Mouse (Mus musculus) stomach, embryonic 15.5 days (tissue): Measurements from ENCODE around the gene Mpi. TPM values are rescaled to one million over a fixed set of nuclear protein-coding genes. Genes with fewer than 3 reads are reported as not detected.

ENCODE experiments used
- ATAC-seq: fragments of 200-750 bp; cut with Nextera tagmentation; 2 replicates; pipeline ENCODE4 v1.8.0; 2017; ENCODE audit warnings: low read depth, moderate number of reproducible peaks, moderate TSS enrichment; ENCODE audit not compliant: insufficient read depth, low FRiP score
- H3K27ac ChIP-seq: fragments of 300-500 bp; sonication (generic); 2 replicates; pipeline ENCODE4 v1.5.1; 2015; ENCODE audit warnings: mild to moderate bottlenecking, inconsistent platforms
- H3K27me3 ChIP-seq: fragments of 300-500 bp; sonication (generic); replicated peaks from 2 replicates; pipeline ENCODE4 v1.6.1; 2015; ENCODE audit warnings: inconsistent platforms
- H3K36me3 ChIP-seq: fragments of 300-500 bp; sonication (generic); 2 replicates; pipeline ENCODE4 v1.6.1; 2015; ENCODE audit warnings: inconsistent platforms
- H3K4me1 ChIP-seq: fragments of 300-500 bp; sonication (generic); 2 replicates; pipeline ENCODE4 v1.6.1; 2015; ENCODE audit warnings: inconsistent platforms
- H3K4me2 ChIP-seq: fragments of 300-500 bp; sonication (generic); 2 replicates; pipeline ENCODE4 v1.6.1; 2015; ENCODE audit warnings: mild to moderate bottlenecking, inconsistent platforms
- H3K4me3 ChIP-seq: fragments of 300-500 bp; sonication (generic); replicated peaks from 2 replicates; pipeline ENCODE4 v1.5.1; 2015; ENCODE audit warnings: inconsistent platforms
- H3K9ac ChIP-seq: fragments of 300-500 bp; sonication (generic); 2 replicates; pipeline ENCODE4 v1.6.1; 2015; ENCODE audit warnings: inconsistent platforms
- H3K9me3 ChIP-seq: fragments of 300-500 bp; sonication (generic); 2 replicates; pipeline ENCODE4 v1.6.1; 2016; ENCODE audit warnings: inconsistent platforms
- WGBS: fragments of 180-500 bp; shearing (Covaris S2); methylation state at CpG from one replicate; pipeline ENCODE4 v1.1.7; 2015; 5-methylcytosine and 5-hydroxymethylcytosine counted together
- polyA plus RNA-seq: library from polyadenylated mRNA; unstranded; fragments of >200 nt; fragmentation: Nextera tagmentation; extraction: Ambion mirVana; gene quantifications from 2 replicates; pipeline ENCODE4 v1.2.1, GENCODE M21; 2015

Gene Mpi
- polyA plus RNA-seq, 1 experiment from 2014 or later = 38.9 TPM

- H3K27ac ChIP-seq = peak within 1 kb of the TSS; percentile 85
- H3K27me3 ChIP-seq = no peaks in the 10 kb centered on the region
- peak; percentile 83 for ATAC-seq
- H3K4me1 ChIP-seq = peaks cover 5% of the 10 kb centered on the region; the same call in 1 of the 2 replicates
- peak within 1 kb of the TSS; percentile 74 for H3K4me3 ChIP-seq
- 0% methylated on average over 58 of the region's 58 CpGs for WGBS
- peaks cover 27% of the 10 kb centered on the region for H3K36me3 ChIP-seq
- H3K4me2 ChIP-seq = peak within 1 kb of the TSS; percentile 81
- no peaks in the 10 kb centered on the region for H3K9me3 ChIP-seq
- peak within 1 kb of the TSS; percentile 57 for H3K9ac ChIP-seq
Observed at GRCm38 (mm10) chr9:57589224-57590126, 36.9 kb upstream of the Mpi start, which contains the start of gene Ulk3. Gene Ulk3 (plus strand): TSS chr9:57589452.

DNA sequence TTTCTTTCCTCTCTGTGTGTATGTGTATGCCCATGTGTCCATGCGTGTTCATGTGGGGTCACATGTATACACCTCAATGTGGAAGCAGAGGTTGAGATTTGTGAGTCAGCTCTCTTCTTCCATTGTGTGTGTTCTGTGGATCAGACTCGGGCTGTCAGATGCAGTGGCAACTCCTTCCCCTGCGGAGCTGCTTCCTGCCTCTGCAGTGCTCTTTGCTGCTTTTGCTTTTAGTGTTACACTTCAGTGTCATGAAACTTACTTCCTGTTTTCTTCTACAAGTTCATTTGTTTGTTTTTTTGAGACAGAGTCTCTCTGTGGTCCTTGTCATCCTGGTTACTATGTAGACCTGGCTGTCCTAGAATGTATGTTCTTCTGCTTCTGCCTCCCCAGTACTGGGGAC lies 32.4 kb upstream of the Mpi start:
- Histone ChIP-seq H3K27ac (no peak overlapping the region), H3K4me1 (peaks cover 5% of the 10 kb centered on the region; the same call in 1 of the 2 replicates), H3K9ac (no peak overlapping the region), H3K27me3 (no peaks in the 10 kb centered on the region), H3K36me3 (peaks cover 25% of the 10 kb centered on the region), H3K4me3 (no peak overlapping the region), H3K9me3 (no peaks in the 10 kb centered on the region), H3K4me2 (no peak overlapping the region)
- no peak for ATAC-seq
- 84% methylated on average over 3 of the region's 3 CpGs for whole genome bisulfite sequencing

DNA sequence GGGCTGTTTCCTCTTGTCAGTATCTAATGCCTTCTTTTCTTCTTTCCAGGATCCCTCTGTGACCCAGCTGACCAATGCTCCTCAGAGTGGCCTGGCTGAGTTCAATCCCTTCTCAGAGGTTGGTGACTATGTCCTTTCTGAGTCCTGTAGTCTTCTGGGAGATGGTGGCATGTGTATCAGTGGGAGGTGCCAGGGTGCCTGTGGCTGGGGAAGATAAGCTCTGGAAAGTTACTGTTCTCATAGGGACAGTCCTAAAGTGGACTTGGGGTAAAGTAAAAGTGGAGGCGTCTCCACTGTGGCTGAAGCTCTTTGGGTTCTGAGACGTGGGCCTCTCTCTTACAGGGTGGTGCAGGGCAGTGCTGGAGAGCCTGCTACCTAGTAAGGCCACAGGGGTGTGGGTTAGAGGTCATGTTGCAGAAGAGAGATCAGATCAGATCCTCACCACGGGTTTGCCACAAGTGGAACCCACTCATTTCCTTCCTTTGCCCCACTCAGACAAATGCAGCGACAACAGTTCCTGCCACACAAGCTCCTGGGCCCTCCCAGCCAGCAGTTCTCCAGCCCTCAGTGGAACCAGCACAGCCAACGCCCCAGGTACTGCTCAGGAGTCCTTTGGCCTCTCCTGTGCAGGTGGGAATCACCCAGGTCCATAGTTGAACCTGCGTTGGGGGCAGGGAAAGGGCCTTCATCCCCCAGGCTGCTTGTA lies 24.7 kb upstream of the Mpi start:
- no peaks in the 10 kb centered on the region for H3K9me3 ChIP-seq
- WGBS = 77% methylated on average over 6 of the region's 6 CpGs
- H3K4me3 ChIP-seq = no peak overlapping the region
- no peak overlapping the region for H3K4me2 ChIP-seq
- H3K9ac ChIP-seq = no peak overlapping the region
- H3K27me3 ChIP-seq = no peaks in the 10 kb centered on the region
- peaks cover 16% of the 10 kb centered on the region; the same call in 1 of the 2 replicates for H3K36me3 ChIP-seq
- H3K4me1 ChIP-seq = no peaks in the 10 kb centered on the region
- no peak for ATAC-seq
- no peak overlapping the region for H3K27ac ChIP-seq

GRCm38 (mm10) chr9:57575577-57575976 lies 23.0 kb upstream of the Mpi start:
- Histone ChIP-seq H3K9me3 (no peaks in the 10 kb centered on the region), H3K27me3 (no peaks in the 10 kb centered on the region), H3K27ac (no peak overlapping the region), H3K4me1 (no peaks in the 10 kb centered on the region), H3K9ac (no peak overlapping the region), H3K4me2 (no peak overlapping the region), H3K36me3 (peaks cover 18% of the 10 kb centered on the region; the same call in 1 of the 2 replicates), H3K4me3 (no peak overlapping the region)
- ATAC-seq = no peak
- 67% methylated on average over 3 of the region's 3 CpGs for WGBS

GRCm38 (mm10) chr9:57574397-57574796 lies 21.8 kb upstream of the Mpi start:
- no peak overlapping the region for H3K4me2 ChIP-seq
- H3K4me3 ChIP-seq = no peak overlapping the region
- H3K27me3 ChIP-seq = no peaks in the 10 kb centered on the region
- ATAC-seq = no peak
- no peak overlapping the region for H3K27ac ChIP-seq
- no peaks in the 10 kb centered on the region for H3K4me1 ChIP-seq
- no peak overlapping the region for H3K9ac ChIP-seq
- H3K36me3 ChIP-seq = peaks cover 22% of the 10 kb centered on the region
- no peaks in the 10 kb centered on the region for H3K9me3 ChIP-seq

DNA sequence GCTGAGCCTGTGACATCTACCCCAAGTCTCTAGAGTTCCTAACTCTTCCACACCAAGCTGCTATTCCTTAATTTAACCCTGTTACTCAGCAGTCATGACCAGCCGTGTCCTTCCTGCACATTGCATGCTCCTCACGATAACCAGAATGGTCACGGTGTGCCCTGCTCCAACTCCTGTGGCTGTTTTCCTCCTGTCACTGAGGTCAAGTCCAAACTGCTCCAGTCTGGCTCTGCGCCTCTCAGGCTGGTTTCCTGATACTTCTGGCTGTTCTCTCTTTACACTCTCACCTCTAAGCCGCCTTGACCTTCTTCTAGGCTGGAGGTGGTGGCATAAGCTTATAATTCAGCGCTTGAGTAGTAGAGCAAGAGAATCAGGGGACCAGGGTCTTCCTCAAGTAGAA lies 15.9 kb upstream of the Mpi start:
- H3K36me3 ChIP-seq = peaks cover 20% of the 10 kb centered on the region
- no peak overlapping the region for H3K9ac ChIP-seq
- H3K27ac ChIP-seq = no peak overlapping the region
- H3K4me2 ChIP-seq = no peak overlapping the region
- WGBS = 95% methylated on average over 6 of the region's 6 CpGs
- peaks cover 20% of the 10 kb centered on the region for H3K4me1 ChIP-seq
- no peak overlapping the region for H3K4me3 ChIP-seq
- no peaks in the 10 kb centered on the region for H3K27me3 ChIP-seq
- no peak for ATAC-seq
- H3K9me3 ChIP-seq = no peaks in the 10 kb centered on the region

- Histone ChIP-seq H3K4me1 (peaks cover 30% of the 10 kb centered on the region), H3K36me3 (peaks cover 20% of the 10 kb centered on the region), H3K9me3 (no peaks in the 10 kb centered on the region), H3K4me2 (no peak overlapping the region), H3K9ac (no peak overlapping the region), H3K27me3 (no peaks in the 10 kb centered on the region), H3K27ac (no peak overlapping the region), H3K4me3 (no peak overlapping the region)
- no peak for ATAC-seq
- 51% methylated on average over 8 of the region's 8 CpGs for WGBS
Observed at GRCm38 (mm10) chr9:57566846-57567245, 14.3 kb upstream of the Mpi start.

DNA sequence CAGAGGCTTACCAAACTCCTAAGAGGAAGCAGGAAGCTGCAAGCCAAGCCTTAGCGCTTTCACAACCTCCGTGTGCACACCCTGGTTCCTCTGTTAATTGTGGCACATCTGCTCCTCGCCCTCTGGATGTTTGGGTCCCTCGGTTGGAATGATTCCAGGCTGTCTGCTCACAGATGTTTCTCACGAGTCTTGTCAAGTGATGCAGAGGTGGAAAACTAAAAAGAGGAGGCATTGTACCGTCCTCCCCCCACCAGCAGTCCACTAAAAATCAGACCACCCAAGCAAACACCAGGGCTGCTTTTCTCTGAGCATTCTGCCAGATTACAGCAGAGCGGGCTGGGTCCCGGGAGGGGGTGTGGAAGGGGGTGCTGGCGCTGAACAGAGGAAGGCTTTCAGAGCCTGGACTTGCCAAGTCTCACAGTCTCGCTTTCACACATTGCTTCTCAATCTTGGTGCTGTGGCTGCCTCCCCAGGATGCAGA lies 13.2 kb upstream of the Mpi start:
- H3K4me2 ChIP-seq = no peak overlapping the region
- no peak overlapping the region for H3K4me3 ChIP-seq
- no peak overlapping the region for H3K9ac ChIP-seq
- peaks cover 19% of the 10 kb centered on the region for H3K36me3 ChIP-seq
- 34% methylated on average over 10 of the region's 10 CpGs for WGBS
- peak overlapping the region; percentile 61 for H3K27ac ChIP-seq
- H3K4me1 ChIP-seq = peaks cover 37% of the 10 kb centered on the region
- no peak for ATAC-seq
- H3K9me3 ChIP-seq = no peaks in the 10 kb centered on the region
- H3K27me3 ChIP-seq = no peaks in the 10 kb centered on the region

GRCm38 (mm10) chr9:57564609-57565008 lies 12.0 kb upstream of the Mpi start:
- WGBS = 82% methylated on average over 6 of the region's 6 CpGs
- H3K36me3 ChIP-seq = peaks cover 15% of the 10 kb centered on the region
- H3K9me3 ChIP-seq = no peaks in the 10 kb centered on the region
- H3K9ac ChIP-seq = no peak overlapping the region
- no peak overlapping the region for H3K4me2 ChIP-seq
- H3K27me3 ChIP-seq = no peaks in the 10 kb centered on the region
- no peak for ATAC-seq
- no peak overlapping the region for H3K4me3 ChIP-seq
- no peak overlapping the region for H3K27ac ChIP-seq
- peaks cover 41% of the 10 kb centered on the region for H3K4me1 ChIP-seq

- Histone ChIP-seq H3K4me1 (peaks cover 41% of the 10 kb centered on the region), H3K9ac (no peak overlapping the region)
- whole genome bisulfite sequencing = 33% methylated on average over 4 of the region's 4 CpGs
Observed at GRCm38 (mm10) chr9:57562896-57563372, 10.4 kb upstream of the Mpi start.

GRCm38 (mm10) chr9:57561711-57562099 lies 9.1 kb upstream of the Mpi start:
- peak overlapping the region; percentile 82 for H3K27ac ChIP-seq
- H3K36me3 ChIP-seq = no peaks in the 10 kb centered on the region
- ATAC-seq = no peak
- peak overlapping the region; percentile 77 for H3K4me3 ChIP-seq
- H3K9ac ChIP-seq = no peak overlapping the region; the same call in 1 of the 2 replicates
- H3K9me3 ChIP-seq = no peaks in the 10 kb centered on the region
- H3K4me2 ChIP-seq = peak overlapping the region; percentile 81
- WGBS = 69% methylated on average over 13 of the region's 13 CpGs
- H3K27me3 ChIP-seq = no peaks in the 10 kb centered on the region
- peaks cover 41% of the 10 kb centered on the region for H3K4me1 ChIP-seq

More at GRCm38 (mm10) chr9:57562896-57563372, 10.4 kb upstream of the Mpi start:
- 0 out of 2 replicates have a peak overlapping the region, but pooled peaks have one; percentile 3 for H3K4me3 ChIP-seq
- peak; percentile 69 for ATAC-seq
- H3K4me2 ChIP-seq = peak overlapping the region; percentile 81
- H3K36me3 ChIP-seq = peaks cover under 1% of the 10 kb centered on the region
- H3K9me3 ChIP-seq = no peaks in the 10 kb centered on the region
- H3K27ac ChIP-seq = peak overlapping the region; percentile 82
- no peaks in the 10 kb centered on the region for H3K27me3 ChIP-seq
